Mouse (Mus musculus) adrenal gland, postnatal 10 days (tissue): ENCODE measurements at regions not wholly inside any gene's neighbourhood (a gene's known extent, or its start where the extent isn't known, plus 50 kb on each side); places are given as distances from the start of the nearest gene placed in this dataset.

Experiments
- DNase-seq: peaks from one replicate; pipeline ENCODE4 v3.0.0; 2021; ENCODE audit warnings: mixed read lengths

DNA sequence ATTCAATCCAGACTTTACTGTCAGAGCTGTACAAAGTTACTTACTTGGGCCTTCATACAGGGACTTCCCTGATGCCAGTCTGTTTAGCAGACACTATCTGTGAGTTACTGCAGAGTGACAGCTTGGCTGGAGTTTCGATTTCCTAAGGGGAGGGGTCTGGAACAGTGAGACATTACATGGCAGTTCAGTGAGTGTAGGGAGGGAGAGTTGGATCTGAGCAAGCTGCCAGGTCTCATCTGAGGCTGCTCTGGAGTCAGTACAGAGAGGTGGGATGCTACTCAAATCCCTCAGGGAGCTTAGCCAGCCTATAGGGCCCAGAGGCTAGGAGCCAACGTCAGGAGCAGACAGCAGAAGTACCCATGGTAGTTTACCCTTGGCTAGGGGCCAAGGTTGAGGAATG lies 1329.8 kb upstream of the Nr2f1 start:
- peak; percentile 1 for DNase-seq

DNA sequence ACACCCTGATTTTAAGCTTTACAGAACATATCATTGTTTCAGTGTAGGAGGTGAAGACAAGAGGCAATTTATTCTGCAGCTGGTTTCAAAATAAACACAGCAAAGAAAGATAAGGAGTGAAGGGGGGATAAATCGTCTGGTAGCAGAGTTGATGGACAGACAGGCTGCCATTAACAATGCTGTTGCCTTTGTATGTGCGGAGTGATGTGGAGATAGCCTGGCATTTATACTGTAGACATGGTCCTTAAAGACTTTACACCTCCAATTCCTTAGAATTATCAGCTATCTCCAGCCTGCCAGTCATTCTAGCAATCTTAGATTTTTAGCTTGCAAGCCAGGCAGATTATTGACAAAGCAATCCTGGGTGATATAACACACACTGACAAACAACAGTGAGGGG lies 1332.5 kb upstream of the Arrdc3 start:
- no peak for DNase-seq

DNA sequence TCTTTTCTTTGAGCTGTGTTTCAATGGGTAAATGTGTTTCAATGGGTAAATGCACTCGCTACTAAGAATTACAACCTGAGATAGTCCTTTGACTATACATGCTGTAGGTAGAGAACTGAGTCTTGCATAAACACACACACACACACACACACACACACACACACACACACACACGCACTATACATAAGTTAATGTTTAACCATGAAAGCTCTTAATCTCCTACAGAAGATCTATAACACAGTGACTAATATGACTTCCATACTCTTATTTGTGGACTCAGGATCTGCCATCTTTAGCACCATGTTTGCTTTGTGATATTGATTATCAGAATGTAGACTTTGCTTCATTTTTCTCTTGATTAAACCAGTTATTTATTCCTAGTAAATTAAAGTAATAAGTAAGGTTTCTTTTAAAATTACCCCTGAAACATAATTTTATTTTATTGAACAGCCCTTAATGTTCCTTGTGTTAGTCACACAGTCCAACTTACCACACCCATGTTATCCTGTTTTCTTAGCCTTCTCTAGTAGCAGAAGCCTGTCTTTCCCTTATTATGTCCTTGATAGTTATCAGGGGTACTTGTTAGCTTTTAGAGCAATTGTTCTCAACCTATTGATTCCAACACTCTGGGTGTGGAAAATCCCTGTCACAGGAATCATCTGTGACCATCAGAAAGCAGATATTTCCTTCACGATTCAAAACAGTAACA lies 1327.5 kb upstream of the Arrdc3 start:
- DNase-seq: no peak
